Mouse (Mus musculus): Measurements from ENCODE around the gene Ankrd12. TPM values are rescaled to one million over a fixed set of nuclear protein-coding genes. Genes with fewer than 3 reads are reported as not detected.

The Ankrd12 gene
- polyA plus RNA-seq, 1 experiment from 2014 or later, result 30.3 TPM

GRCm38 (mm10) chr17:66110746-66111145, 33.9 kb upstream of the Ankrd12 start:
- WGBS, result 19% methylated on average over 6 of the region's 6 CpGs
- Histone ChIP-seq H3K4me2 (ENCODE audit: low read depth, low read length) (peak overlapping the region; percentile 52), H3K9ac (ENCODE audit: low read length) (peak overlapping the region; percentile 91), H3K4me1 (ENCODE audit: control insufficient read depth, insufficient read depth, low read length) (peaks cover 12% of the 10 kb centered on the region; the same call in 1 of the 2 replicates), H3K27ac (ENCODE audit: low read length) (peak overlapping the region; percentile 84), H3K27me3 (ENCODE audit: control insufficient read depth, insufficient read depth, low read length) (no peaks in the 10 kb centered on the region), H3K36me3 (ENCODE audit: control insufficient read depth, insufficient read depth, low read length) (0 out of 2 replicates have a peak, but pooled peaks cover 11% of the 10 kb centered on the region), H3K9me3 (replicated peaks; ENCODE audit: control insufficient read depth, low read length) (no peaks in the 10 kb centered on the region), H3K4me3 (replicated peaks; ENCODE audit: low read length) (peak overlapping the region; percentile 85)
- ATAC-seq (ENCODE audit: insufficient read depth, low FRiP score), result peak; percentile 14; the same call in 1 of the 2 replicates

GRCm38 (mm10) chr17:66108198-66108597, 31.3 kb upstream of the Ankrd12 start:
- no peaks in the 10 kb centered on the region for H3K27me3 ChIP-seq (ENCODE audit: control insufficient read depth, insufficient read depth, low read length)
- no peaks in the 10 kb centered on the region for H3K9me3 ChIP-seq (replicated peaks; ENCODE audit: control insufficient read depth, low read length)
- no peak overlapping the region for H3K4me3 ChIP-seq (replicated peaks; ENCODE audit: low read length)
- 83% methylated on average over 4 of the region's 4 CpGs for WGBS
- no peak for ATAC-seq (ENCODE audit: insufficient read depth, low FRiP score)
- H3K36me3 ChIP-seq (ENCODE audit: control insufficient read depth, insufficient read depth, low read length), result no peaks in the 10 kb centered on the region
- peaks cover 12% of the 10 kb centered on the region; the same call in 1 of the 2 replicates for H3K4me1 ChIP-seq (ENCODE audit: control insufficient read depth, insufficient read depth, low read length)
- H3K4me2 ChIP-seq (ENCODE audit: low read depth, low read length), result no peak overlapping the region
- H3K27ac ChIP-seq (ENCODE audit: low read length), result no peak overlapping the region
- H3K9ac ChIP-seq (ENCODE audit: low read length), result no peak overlapping the region

- Histone ChIP-seq H3K27ac (ENCODE audit: low read length) (no peak overlapping the region), H3K36me3 (ENCODE audit: control insufficient read depth, insufficient read depth, low read length) (no peaks in the 10 kb centered on the region), H3K4me2 (ENCODE audit: low read depth, low read length) (no peak overlapping the region), H3K4me3 (replicated peaks; ENCODE audit: low read length) (no peak overlapping the region), H3K9ac (ENCODE audit: low read length) (no peak overlapping the region), H3K9me3 (replicated peaks; ENCODE audit: control insufficient read depth, low read length) (no peaks in the 10 kb centered on the region), H3K4me1 (ENCODE audit: control insufficient read depth, insufficient read depth, low read length) (peaks cover 11% of the 10 kb centered on the region; the same call in 1 of the 2 replicates), H3K27me3 (ENCODE audit: control insufficient read depth, insufficient read depth, low read length) (no peaks in the 10 kb centered on the region)
- ATAC-seq (ENCODE audit: insufficient read depth, low FRiP score), result no peak
- WGBS, result 66% methylated on average over 8 of the region's 8 CpGs
Measured at GRCm38 (mm10) chr17:66107466-66107865, 30.6 kb upstream of the Ankrd12 start.

- Histone ChIP-seq H3K36me3 (ENCODE audit: control insufficient read depth, insufficient read depth, low read length) (no peaks in the 10 kb centered on the region), H3K9me3 (replicated peaks; ENCODE audit: control insufficient read depth, low read length) (no peaks in the 10 kb centered on the region), H3K27ac (ENCODE audit: low read length) (no peak overlapping the region), H3K4me1 (ENCODE audit: control insufficient read depth, insufficient read depth, low read length) (peaks cover 6% of the 10 kb centered on the region; the same call in 1 of the 2 replicates), H3K9ac (ENCODE audit: low read length) (peak overlapping the region; percentile 26; the same call in 1 of the 2 replicates), H3K4me3 (replicated peaks; ENCODE audit: low read length) (no peak overlapping the region), H3K27me3 (ENCODE audit: control insufficient read depth, insufficient read depth, low read length) (no peaks in the 10 kb centered on the region), H3K4me2 (ENCODE audit: low read depth, low read length) (no peak overlapping the region)
- no peak for ATAC-seq (ENCODE audit: insufficient read depth, low FRiP score)
- 42% methylated on average over 10 of the region's 10 CpGs for WGBS
Measured at GRCm38 (mm10) chr17:66106601-66107267, 29.8 kb upstream of the Ankrd12 start.

GRCm38 (mm10) chr17:66104076-66104475, 27.2 kb upstream of the Ankrd12 start:
- ATAC-seq (ENCODE audit: insufficient read depth, low FRiP score), result no peak
- no peaks in the 10 kb centered on the region for H3K9me3 ChIP-seq (replicated peaks; ENCODE audit: control insufficient read depth, low read length)
- H3K4me2 ChIP-seq (ENCODE audit: low read depth, low read length), result no peak overlapping the region
- no peak overlapping the region for H3K4me3 ChIP-seq (replicated peaks; ENCODE audit: low read length)
- WGBS, result 87% methylated on average over 7 of the region's 7 CpGs
- no peaks in the 10 kb centered on the region for H3K36me3 ChIP-seq (ENCODE audit: control insufficient read depth, insufficient read depth, low read length)
- no peaks in the 10 kb centered on the region for H3K27me3 ChIP-seq (ENCODE audit: control insufficient read depth, insufficient read depth, low read length)
- no peak overlapping the region for H3K27ac ChIP-seq (ENCODE audit: low read length)
- H3K9ac ChIP-seq (ENCODE audit: low read length), result no peak overlapping the region
- peaks cover 5% of the 10 kb centered on the region; the same call in 1 of the 2 replicates for H3K4me1 ChIP-seq (ENCODE audit: control insufficient read depth, insufficient read depth, low read length)

GRCm38 (mm10) chr17:66101380-66102330, 24.8 kb upstream of the Ankrd12 start, which contains the start of gene Ndufv2:
Gene Ndufv2 (minus strand): TSS chr17:66101559.
- no peaks in the 10 kb centered on the region for H3K9me3 ChIP-seq (replicated peaks; ENCODE audit: control insufficient read depth, low read length)
- peak within 1 kb of the TSS; percentile 97 for H3K27ac ChIP-seq (ENCODE audit: low read length)
- under 1% methylated on average over 58 of the region's 67 CpGs for WGBS
- H3K4me3 ChIP-seq (replicated peaks; ENCODE audit: low read length), result peak within 1 kb of the TSS; percentile 96
- peaks cover 5% of the 10 kb centered on the region; the same call in 1 of the 2 replicates for H3K4me1 ChIP-seq (ENCODE audit: control insufficient read depth, insufficient read depth, low read length)
- H3K27me3 ChIP-seq (ENCODE audit: control insufficient read depth, insufficient read depth, low read length), result no peaks in the 10 kb centered on the region
- peak within 1 kb of the TSS; percentile 74 for H3K4me2 ChIP-seq (ENCODE audit: low read depth, low read length)
- no peaks in the 10 kb centered on the region for H3K36me3 ChIP-seq (ENCODE audit: control insufficient read depth, insufficient read depth, low read length)
- H3K9ac ChIP-seq (ENCODE audit: low read length), result peak within 1 kb of the TSS; percentile 97
- peak; percentile 100 for ATAC-seq (ENCODE audit: insufficient read depth, low FRiP score)

GRCm38 (mm10) chr17:66100566-66101379, 23.9 kb upstream of the Ankrd12 start:
- under 1% methylated on average over 41 of the region's 41 CpGs for WGBS
- H3K9ac ChIP-seq (ENCODE audit: low read length), result peak overlapping the region; percentile 97
- H3K36me3 ChIP-seq (ENCODE audit: control insufficient read depth, insufficient read depth, low read length), result no peaks in the 10 kb centered on the region
- peak overlapping the region; percentile 72 for H3K4me2 ChIP-seq (ENCODE audit: low read depth, low read length)
- no peaks in the 10 kb centered on the region for H3K27me3 ChIP-seq (ENCODE audit: control insufficient read depth, insufficient read depth, low read length)
- H3K4me1 ChIP-seq (ENCODE audit: control insufficient read depth, insufficient read depth, low read length), result peaks cover 5% of the 10 kb centered on the region; the same call in 1 of the 2 replicates
- H3K9me3 ChIP-seq (replicated peaks; ENCODE audit: control insufficient read depth, low read length), result no peaks in the 10 kb centered on the region
- peak overlapping the region; percentile 96 for H3K4me3 ChIP-seq (replicated peaks; ENCODE audit: low read length)
- ATAC-seq (ENCODE audit: insufficient read depth, low FRiP score), result 0 out of 2 replicates have a peak, but pooled peaks have one; percentile 4
- H3K27ac ChIP-seq (ENCODE audit: low read length), result peak overlapping the region; percentile 95

- Histone ChIP-seq H3K9me3 (replicated peaks; ENCODE audit: control insufficient read depth, low read length) (no peaks in the 10 kb centered on the region), H3K4me3 (replicated peaks; ENCODE audit: low read length) (no peak overlapping the region), H3K9ac (ENCODE audit: low read length) (no peak overlapping the region), H3K27me3 (ENCODE audit: control insufficient read depth, insufficient read depth, low read length) (no peaks in the 10 kb centered on the region), H3K4me2 (ENCODE audit: low read depth, low read length) (no peak overlapping the region), H3K27ac (ENCODE audit: low read length) (no peak overlapping the region), H3K4me1 (ENCODE audit: control insufficient read depth, insufficient read depth, low read length) (no peaks in the 10 kb centered on the region), H3K36me3 (ENCODE audit: control insufficient read depth, insufficient read depth, low read length) (peaks cover 8% of the 10 kb centered on the region)
- WGBS, result 65% methylated on average over 3 of the region's 3 CpGs
- ATAC-seq (ENCODE audit: insufficient read depth, low FRiP score), result no peak
Measured at GRCm38 (mm10) chr17:66092664-66093063, 15.8 kb upstream of the Ankrd12 start.
